Mouse (Mus musculus) ES-Bruce4 (cell line): ENCODE results near the gene Gm9958. TPM values are rescaled to one million over a fixed set of nuclear protein-coding genes. Genes with fewer than 3 reads are reported as not detected.

Source experiments
- H3K27ac ChIP-seq: 2 replicates; pipeline ENCODE4 v1.5.1; 2012; ENCODE audit warnings: low read length, inconsistent platforms; ENCODE audit not compliant: insufficient read depth
- H3K27me3 ChIP-seq: 2 replicates; pipeline ENCODE4 v1.6.1; 2012; ENCODE audit warnings: mild to moderate bottlenecking, low read length, inconsistent platforms; ENCODE audit not compliant: control insufficient read depth, poor library complexity, insufficient read depth, severe bottlenecking
- H3K36me3 ChIP-seq: 2 replicates; pipeline ENCODE4 v1.6.1; 2012; ENCODE audit warnings: inconsistent platforms, mild to moderate bottlenecking, low read length, moderate library complexity; ENCODE audit not compliant: control insufficient read depth, poor library complexity, insufficient read depth, severe bottlenecking
- H3K4me1 ChIP-seq: one replicate; pipeline ENCODE4 v1.8.1; 2011; ENCODE audit warnings: low read length; ENCODE audit not compliant: control insufficient read depth, insufficient read depth
- H3K4me3 ChIP-seq: 2 replicates; pipeline ENCODE4 v1.5.1; 2011; ENCODE audit warnings: low read depth, mild to moderate bottlenecking, low read length
- H3K9ac ChIP-seq: 2 replicates; pipeline ENCODE4 v1.6.1; 2012; ENCODE audit warnings: low read depth, mild to moderate bottlenecking, inconsistent platforms; ENCODE audit not compliant: poor library complexity, severe bottlenecking
- H3K9me3 ChIP-seq: replicated peaks from 2 replicates; pipeline ENCODE4 v1.6.1; 2012; ENCODE audit warnings: mild to moderate bottlenecking, low read length, inconsistent platforms; ENCODE audit not compliant: control insufficient read depth, poor library complexity, insufficient read depth, severe bottlenecking
- CTCF ChIP-seq: IDR thresholded peaks from one replicate; pipeline ENCODE4 v1.8.1; 2011; ENCODE audit warnings: low read depth, low read length
- EP300 ChIP-seq: IDR thresholded peaks from 2 replicates; pipeline ENCODE4 v1.6.1; 2011; ENCODE audit warnings: low read depth, low read length; ENCODE audit not compliant: insufficient read depth
- POLR2A ChIP-seq: IDR thresholded peaks from one replicate; pipeline ENCODE4 v1.8.1; 2011; ENCODE audit warnings: low read length; ENCODE audit not compliant: insufficient read depth
- polyA plus RNA-seq: library from polyadenylated mRNA; stranded (reverse); fragments of >200 nt; gene quantifications from 2 replicates; pipeline ENCODE4 v1.2.4, GENCODE M21; 2011; ENCODE audit warnings: low read depth; ENCODE audit not compliant: missing spikeins, insufficient read depth, insufficient read length

The Gm9958 gene
- polyA plus RNA-seq, 1 experiment: 3.8 TPM

DNA sequence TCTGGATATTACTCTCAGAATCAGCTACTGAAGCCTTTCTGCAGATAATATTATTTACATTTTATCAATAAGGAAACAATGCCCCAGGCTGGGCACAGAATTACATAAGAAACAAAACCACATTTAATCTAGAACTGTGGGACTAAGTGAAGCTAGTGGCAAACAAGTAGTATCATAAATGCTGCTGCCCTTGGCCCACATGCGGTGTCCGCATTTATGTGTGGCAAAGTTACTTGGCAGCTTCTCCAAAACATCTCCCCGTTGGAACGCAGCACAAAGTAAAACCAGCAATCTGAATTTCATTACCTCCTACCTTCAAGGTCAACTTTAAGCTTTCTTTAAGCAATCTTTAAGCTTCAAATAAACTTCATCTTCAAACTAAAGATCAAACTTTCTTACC is 26.2 kb upstream of the Gm9958 start:
- Histone ChIP-seq H3K4me1 (no peaks in the 10 kb centered on the region), H3K27ac (no peak overlapping the region), H3K9ac (no peak overlapping the region), H3K36me3 (no peaks in the 10 kb centered on the region), H3K27me3 (no peaks in the 10 kb centered on the region), H3K4me3 (no peak overlapping the region), H3K9me3 (no peaks in the 10 kb centered on the region)
- TF ChIP-seq EP300 (no peak), POLR2A (no peak), CTCF (no peak)

DNA sequence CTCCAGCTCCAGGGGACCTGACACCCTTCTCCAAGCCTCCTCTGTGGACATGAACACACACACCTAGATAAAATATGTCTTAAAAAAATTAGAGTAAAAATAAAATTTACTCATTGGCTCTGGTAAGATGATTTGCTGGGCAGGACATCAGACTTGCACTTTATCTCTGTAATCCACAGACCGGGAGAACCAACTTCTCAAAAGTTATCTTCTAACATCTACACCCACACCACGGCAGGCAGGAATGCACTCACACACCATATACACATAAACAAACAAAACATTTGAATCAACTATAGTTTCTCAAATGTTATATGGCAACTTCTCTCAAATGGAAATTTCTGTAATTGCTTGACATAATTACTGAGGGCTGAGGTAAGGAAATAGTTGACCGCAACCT is 20.1 kb upstream of the Gm9958 start:
- H3K4me3 ChIP-seq: no peak overlapping the region
- no peaks in the 10 kb centered on the region for H3K9me3 ChIP-seq
- H3K27ac ChIP-seq: no peak overlapping the region
- no peak overlapping the region for H3K9ac ChIP-seq
- H3K4me1 ChIP-seq: no peaks in the 10 kb centered on the region
- no peaks in the 10 kb centered on the region for H3K36me3 ChIP-seq
- no peaks in the 10 kb centered on the region for H3K27me3 ChIP-seq
- TF ChIP-seq EP300 (no peak), CTCF (no peak), POLR2A (no peak)

DNA sequence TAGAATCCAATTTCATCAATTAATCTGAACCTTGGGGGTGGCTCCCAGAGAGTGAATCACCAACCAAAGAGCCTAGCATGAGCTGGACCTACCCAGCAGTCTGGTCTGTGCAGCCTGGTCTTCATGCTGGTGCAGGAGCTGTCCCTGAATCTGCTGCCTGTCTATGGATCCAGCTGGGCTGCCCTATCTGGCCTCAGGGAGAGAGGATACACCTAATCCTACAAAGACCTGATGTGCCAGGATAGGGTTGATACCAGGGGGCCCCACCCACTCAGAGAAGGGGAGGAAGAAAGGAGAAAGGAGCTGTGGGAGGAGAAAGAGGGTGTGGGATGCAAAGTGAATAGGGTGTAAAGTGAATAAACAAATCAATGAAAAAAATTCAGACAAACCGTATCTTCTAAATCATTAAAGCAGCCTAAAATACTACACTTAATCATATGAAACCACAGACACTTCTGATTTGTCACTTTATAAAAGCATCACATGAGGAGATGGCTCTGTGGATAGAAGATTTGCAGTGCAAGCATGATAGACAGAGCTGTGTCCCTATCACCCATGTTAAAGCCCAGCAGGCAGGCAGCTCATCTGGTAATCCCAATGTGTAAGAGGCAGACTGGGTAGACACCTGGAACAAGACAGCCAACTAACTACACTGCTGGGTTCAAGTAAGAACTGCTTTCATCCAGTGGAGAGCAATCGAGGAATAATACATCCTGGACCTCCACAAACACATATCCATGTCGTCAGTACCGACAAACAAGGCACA is 13.3 kb upstream of the Gm9958 start:
- Histone ChIP-seq H3K9me3 (no peaks in the 10 kb centered on the region), H3K27me3 (no peaks in the 10 kb centered on the region), H3K9ac (no peak overlapping the region), H3K27ac (no peak overlapping the region), H3K36me3 (peaks cover 6% of the 10 kb centered on the region), H3K4me3 (no peak overlapping the region), H3K4me1 (peaks cover 3% of the 10 kb centered on the region)
- TF ChIP-seq EP300 (no peak), POLR2A (no peak), CTCF (no peak)

DNA sequence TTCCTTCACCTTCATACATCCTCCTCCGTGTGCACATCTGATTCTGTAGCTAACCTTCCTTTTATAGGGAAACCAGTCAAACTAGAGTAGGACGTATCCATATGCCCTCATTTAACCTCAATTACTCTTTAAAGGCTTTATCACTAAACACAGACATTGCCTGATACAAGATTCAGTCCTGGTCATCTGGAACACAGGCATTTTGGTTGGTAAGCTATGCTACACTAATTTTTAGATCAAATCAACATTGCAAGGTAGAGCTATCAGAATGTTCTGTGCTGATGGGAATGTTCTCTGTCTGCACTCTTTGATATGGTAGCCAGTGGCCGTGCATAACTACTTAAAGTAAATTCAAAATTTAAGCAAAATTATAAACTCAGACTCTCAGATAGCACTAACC is 11.2 kb upstream of the Gm9958 start:
- peaks cover 11% of the 10 kb centered on the region for H3K36me3 ChIP-seq
- H3K4me1 ChIP-seq: peaks cover 3% of the 10 kb centered on the region
- H3K9me3 ChIP-seq: no peaks in the 10 kb centered on the region
- H3K27ac ChIP-seq: no peak overlapping the region
- TF ChIP-seq CTCF (no peak), EP300 (no peak), POLR2A (no peak)
- no peak overlapping the region for H3K4me3 ChIP-seq
- H3K9ac ChIP-seq: no peak overlapping the region
- H3K27me3 ChIP-seq: no peaks in the 10 kb centered on the region

DNA sequence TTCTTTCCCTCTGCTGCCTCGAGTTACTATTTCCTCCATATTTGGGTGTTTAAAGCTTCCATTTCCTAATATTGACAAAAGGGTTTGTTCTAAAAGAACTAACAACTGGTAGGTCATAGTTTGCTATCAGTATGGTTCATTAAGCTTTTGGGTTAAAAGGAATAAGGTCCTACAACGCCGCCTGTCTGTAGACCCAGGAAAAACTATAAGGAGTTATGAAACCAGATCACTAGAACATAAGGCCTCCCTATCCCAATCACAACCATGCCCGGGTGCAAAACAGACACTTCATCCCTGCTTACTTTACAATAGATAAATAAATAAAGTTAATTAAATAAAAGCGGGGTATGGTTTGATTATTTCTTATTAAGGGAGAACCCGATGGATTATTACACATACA is 2.5 kb upstream of the Gm9958 start:
- Histone ChIP-seq H3K27me3 (no peaks in the 10 kb centered on the region), H3K9ac (peak overlapping the region; percentile 98), H3K9me3 (no peaks in the 10 kb centered on the region), H3K36me3 (peaks cover 16% of the 10 kb centered on the region), H3K4me3 (no peak overlapping the region; the same call in 1 of the 2 replicates), H3K4me1 (peaks cover 2% of the 10 kb centered on the region), H3K27ac (peak overlapping the region; percentile 47; the same call in 1 of the 2 replicates)
- TF ChIP-seq EP300 (no peak), CTCF (no peak), POLR2A (no peak)

DNA sequence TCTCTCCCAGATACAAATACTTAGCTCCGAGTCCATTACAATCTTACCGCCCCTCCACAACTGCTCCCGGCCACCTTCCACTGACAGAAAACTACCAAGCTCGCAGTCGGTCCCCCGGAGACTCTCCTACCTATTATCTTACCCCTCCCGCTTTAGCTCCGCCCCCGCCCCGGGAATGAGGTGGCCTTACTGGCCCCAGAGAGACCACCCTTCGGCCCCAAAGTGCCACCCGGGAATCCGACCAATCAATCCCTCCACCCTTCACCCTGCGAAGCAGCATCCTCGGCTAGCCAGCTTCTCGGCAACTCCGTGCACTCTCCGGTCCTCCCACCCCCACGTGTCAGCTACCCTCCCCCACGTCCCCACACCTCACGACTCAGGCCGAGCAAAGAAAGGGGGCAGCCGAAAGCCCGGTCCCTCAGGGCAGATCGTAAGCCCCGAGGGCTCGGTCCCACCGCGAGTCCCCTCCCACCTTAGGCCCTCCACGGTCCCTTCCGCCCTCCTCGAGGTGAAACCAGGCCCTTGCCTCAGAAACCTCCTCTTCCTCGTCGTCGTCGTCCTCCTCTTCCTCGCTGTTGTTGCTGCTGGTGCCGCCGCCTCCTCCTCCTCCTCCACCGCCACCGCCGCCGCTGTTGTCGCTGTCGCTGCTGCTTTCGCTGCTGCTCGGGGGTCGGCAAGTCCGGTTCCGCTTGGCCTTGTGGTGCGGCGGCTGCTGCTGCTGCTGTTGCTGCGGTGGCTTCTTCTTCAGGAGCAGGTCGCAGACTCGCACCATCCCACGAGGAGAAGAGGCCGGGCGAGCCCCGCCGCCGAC is 1.7 kb upstream of the Gm9958 start:
- Histone ChIP-seq H3K4me1 (peaks cover 2% of the 10 kb centered on the region), H3K4me3 (peak overlapping the region; percentile 95), H3K9me3 (no peaks in the 10 kb centered on the region), H3K36me3 (peaks cover 13% of the 10 kb centered on the region), H3K9ac (peak overlapping the region; percentile 98), H3K27me3 (no peaks in the 10 kb centered on the region), H3K27ac (peak overlapping the region; percentile 49)
- TF ChIP-seq POLR2A: no peak
